Mouse (Mus musculus) cerebellum, adult 18-20 months (tissue): ENCODE results near the gene Nkx2-5.

Experiments
- DNase-seq, 2 experiments: peaks; one replicate each; pipeline ENCODE4 v3.0.0; 2021

Nkx2-5 gene

GRCm38 (mm10) chr17:26844909-26845148, at the start of gene Nkx2-5:
Nkx2-5 (minus strand) TSS chr17:26845009.
- DNase-seq = no peak

- DNase-seq = no peak
Observed at GRCm38 (mm10) chr17:26894342-26894741, 49.5 kb upstream of the Nkx2-5 start.

GRCm38 (mm10) chr17:26893492-26893891, 48.7 kb upstream of the Nkx2-5 start:
- DNase-seq = no peak

- peak in 1 of 2 experiments; percentile 18 for DNase-seq
Observed at GRCm38 (mm10) chr17:26892635-26893375, 48.0 kb upstream of the Nkx2-5 start.

GRCm38 (mm10) chr17:26887926-26888325, 43.1 kb upstream of the Nkx2-5 start:
- DNase-seq = no peak

DNA sequence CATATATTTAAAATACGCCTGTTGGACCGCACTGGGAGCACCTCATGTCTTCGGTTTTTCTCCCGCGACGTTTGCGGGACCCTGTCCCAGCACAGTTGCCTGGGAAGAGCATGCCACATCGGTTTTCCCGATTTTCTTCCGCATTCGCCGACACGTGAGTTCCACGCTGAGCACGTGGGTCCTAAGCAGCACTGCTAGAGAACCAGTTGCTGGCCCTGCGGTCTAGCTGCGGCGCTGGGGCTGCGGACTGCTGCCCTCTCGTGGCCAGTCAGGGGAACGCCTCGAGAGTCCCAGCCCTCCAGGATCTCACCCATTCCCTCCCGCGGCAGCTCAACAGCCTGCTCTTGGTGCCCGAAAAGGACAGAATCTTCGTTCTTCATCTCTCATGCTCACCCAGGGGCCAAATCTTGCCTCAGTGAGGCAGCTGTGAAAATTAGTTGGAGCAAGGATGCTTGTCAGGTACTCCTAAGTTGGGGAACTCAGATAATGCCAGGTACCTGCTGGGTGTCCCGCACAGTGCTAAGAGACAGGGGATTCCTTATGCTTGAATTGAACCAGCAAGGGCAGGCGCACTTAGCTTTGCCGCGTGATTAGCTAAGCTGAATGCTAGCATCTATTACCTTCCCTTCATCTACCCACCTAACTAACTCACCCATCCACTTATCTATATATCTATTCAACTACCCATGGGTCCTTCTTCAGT, 41.4 kb upstream of the Nkx2-5 start:
- peak; percentile 87 for DNase-seq

- DNase-seq = peak; percentile 79 to 83
Observed at GRCm38 (mm10) chr17:26884995-26885926, 40.5 kb upstream of the Nkx2-5 start.

DNA sequence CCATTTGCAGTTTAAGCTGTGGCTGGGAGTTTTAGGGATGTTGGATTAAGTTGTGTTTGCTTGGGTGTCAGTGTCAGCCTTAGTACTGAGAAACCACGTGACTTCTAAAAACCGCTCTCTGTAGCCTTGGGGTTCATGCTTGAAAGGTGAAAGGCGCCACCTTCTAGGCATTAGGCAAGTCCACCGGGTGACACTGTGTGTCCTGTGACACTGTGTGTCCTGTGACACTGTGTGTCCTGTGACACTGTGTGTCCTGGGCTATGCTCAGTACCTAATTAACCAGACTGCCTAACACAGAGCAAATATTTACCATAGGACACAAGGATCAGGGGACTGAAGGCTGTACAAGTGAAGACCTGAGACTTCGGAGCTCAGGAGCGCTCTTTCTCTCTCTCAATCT, 38.8 kb upstream of the Nkx2-5 start:
- DNase-seq = no peak

- DNase-seq = no peak
Observed at GRCm38 (mm10) chr17:26882706-26883105, 37.9 kb upstream of the Nkx2-5 start.

- DNase-seq = no peak
Observed at GRCm38 (mm10) chr17:26879235-26879634, 34.4 kb upstream of the Nkx2-5 start.

GRCm38 (mm10) chr17:26877927-26878326, 33.1 kb upstream of the Nkx2-5 start:
- DNase-seq = no peak

DNA sequence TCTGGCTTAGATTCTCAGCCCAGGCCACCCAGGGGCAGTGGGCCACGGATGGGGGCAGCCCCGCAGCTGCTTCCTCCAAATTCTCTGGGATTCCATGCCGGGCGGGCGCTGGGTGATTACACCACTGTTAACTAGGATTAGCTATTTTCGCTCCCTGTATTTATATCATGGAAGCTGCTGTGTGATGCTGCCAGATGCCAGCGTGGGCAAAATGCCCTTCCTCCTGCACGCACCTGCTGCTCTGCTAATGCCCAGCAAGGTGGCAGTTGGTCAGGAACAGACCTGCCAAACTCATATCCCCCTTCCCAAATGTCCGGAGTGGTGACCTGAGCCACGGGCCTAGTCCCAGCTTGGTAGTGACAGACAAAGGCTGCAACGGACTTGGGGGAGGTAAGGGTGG, 29.7 kb upstream of the Nkx2-5 start:
- no peak for DNase-seq

- no peak for DNase-seq
Observed at GRCm38 (mm10) chr17:26873502-26873901, 28.7 kb upstream of the Nkx2-5 start.

GRCm38 (mm10) chr17:26872870-26873269, 28.1 kb upstream of the Nkx2-5 start:
- DNase-seq = no peak

DNA sequence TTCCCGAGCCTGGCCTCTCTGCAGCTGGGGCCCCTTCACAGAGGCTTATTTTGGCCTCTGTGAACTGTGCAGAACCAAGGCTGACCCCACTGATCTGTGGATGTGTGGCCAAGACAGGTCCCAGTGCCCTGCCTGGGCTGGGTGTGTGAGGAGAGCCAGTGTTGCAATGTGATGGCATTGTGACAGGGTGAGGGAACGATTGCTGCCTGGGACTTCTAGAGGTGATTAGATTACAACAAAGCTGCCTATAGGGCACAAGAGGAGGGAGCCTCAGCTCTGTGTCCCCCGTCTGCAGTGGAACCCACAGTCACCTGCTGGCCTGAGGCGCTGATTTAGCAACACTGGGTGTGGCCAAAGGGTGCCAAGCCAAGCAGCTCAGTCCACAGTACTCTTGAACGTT, 23.9 kb upstream of the Nkx2-5 start:
- no peak for DNase-seq

GRCm38 (mm10) chr17:26865156-26865555, 20.3 kb upstream of the Nkx2-5 start:
- no peak for DNase-seq

DNA sequence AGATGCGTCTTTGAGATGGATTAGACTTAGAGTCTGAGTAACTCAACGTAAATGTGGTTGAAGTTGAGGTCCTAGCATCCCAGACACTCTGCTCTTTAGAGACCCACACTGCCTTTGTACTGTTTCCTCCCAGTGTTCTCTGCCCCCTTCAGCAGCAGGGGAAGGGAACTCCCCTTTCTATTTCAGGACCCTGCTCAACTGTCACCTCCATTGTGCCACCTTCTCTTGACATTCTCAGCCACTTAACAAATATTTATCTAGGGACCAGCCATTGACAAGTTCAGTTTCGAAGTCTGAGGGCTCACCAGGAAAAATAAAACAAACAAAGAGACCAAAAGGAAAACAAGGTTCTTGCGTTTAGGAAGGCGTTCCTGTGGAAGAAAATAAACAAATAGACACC, 19.5 kb upstream of the Nkx2-5 start:
- DNase-seq = no peak

DNA sequence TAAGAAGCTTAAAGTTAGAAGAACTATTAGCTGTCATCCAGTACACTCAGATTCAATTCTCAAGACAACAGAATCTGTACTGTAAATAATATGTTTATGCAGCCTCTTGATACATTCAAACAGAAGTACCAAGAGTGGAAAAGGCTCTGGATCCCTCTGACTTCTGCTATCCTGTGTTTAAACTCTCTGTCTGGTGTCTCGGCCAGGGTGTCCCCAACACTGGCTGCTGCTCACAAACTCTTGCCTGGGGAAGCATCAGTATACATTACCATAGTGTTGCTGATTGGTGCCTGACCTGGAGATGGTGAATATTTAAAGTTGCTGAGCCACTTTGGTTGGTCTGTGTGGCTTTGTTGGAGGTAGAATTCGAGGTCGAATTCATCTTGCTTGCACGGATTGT, 17.0 kb upstream of the Nkx2-5 start:
- no peak for DNase-seq

GRCm38 (mm10) chr17:26861383-26861782, 16.6 kb upstream of the Nkx2-5 start:
- DNase-seq = no peak

GRCm38 (mm10) chr17:26860906-26861305, 16.1 kb upstream of the Nkx2-5 start:
- no peak for DNase-seq

DNA sequence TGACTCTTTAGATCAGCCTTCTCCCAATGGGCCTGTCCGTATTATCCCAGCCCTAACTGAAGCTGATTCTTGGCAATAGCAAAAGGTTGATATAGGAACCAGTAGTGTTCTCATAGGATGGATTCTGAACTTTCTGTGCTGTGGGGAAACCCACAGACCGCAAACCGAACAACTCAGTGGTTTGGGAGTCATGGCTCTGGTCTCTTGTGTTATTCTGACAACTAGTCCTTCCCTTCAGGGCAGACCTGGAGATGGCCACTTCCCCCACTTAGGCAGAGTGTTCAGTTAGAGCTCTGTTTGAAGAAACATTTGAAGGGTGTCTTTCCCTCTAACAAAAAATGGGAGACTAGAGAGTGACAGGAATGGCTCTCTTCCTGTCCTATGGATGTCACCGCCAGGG, 7.5 kb upstream of the Nkx2-5 start:
- DNase-seq = no peak

DNA sequence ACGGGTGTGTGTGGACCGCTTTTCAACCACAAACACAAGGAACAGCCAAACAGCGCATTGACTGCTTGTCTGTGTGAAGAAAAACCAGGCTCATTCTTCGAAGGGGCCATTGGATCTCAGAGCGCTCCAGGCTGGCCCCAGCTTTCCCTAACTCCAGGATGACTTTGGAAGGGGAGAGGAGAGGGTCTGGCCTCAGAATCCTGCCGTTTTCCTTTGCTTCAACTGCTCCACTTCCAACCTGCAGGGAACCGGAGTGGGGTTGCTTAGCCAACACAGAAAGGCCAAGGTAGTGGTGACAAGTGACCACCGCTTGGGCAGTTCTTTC, 6.3 kb upstream of the Nkx2-5 start:
- no peak for DNase-seq

- no peak for DNase-seq
Observed at GRCm38 (mm10) chr17:26850358-26851135, 5.7 kb upstream of the Nkx2-5 start.
